Comparison of ENCODE assay signal across 8 mouse cellular contexts in genomic region chrX:159988002-159988960, GRCm38 (mm10). TPM values are rescaled to one million over a fixed set of nuclear protein-coding genes. Genes with fewer than 3 reads are reported as not detected.
DNase-seq lines count a peak whose midpoint lies in the region; ATAC-seq and TF ChIP-seq lines count a peak whose summit lies in the region.

Gene Map3k15, plus strand, starts transcription at chrX:159988433.

- peak; percentile 24 to 53 for DNase-seq in cerebellum, postnatal 25 days
- peak; percentile 28 to 46 for DNase-seq in gastrocnemius, adult 8-10 months (ENCODE audit: low spot score in 2 of 2)

- no peaks in the 10 kb centered on the region for H3K36me3 ChIP-seq in hindbrain, embryonic 16.5 days (ENCODE audit: control insufficient read depth, insufficient read depth, low read length)
- H3K36me3 ChIP-seq in limb, embryonic 12.5 days, result no peaks in the 10 kb centered on the region
- no peaks in the 10 kb centered on the region for H3K36me3 ChIP-seq in midbrain, embryonic 12.5 days
- H3K36me3 ChIP-seq in small intestine, adult 2 months (ENCODE audit: control insufficient read depth, insufficient read depth, low read length), result no peaks in the 10 kb centered on the region

- TF ChIP-seq CTCF in small intestine, adult 2 months (IDR thresholded peaks at IDR 0.05; ENCODE audit: extremely low read depth, insufficient read length, insufficient replicate concordance, low read depth, low read length), result peak; percentile 84

- peak within 1 kb of the TSS; percentile 81 for H3K4me2 ChIP-seq in hindbrain, embryonic 16.5 days (ENCODE audit: low read length)
- peak within 1 kb of the TSS; percentile 70 for H3K4me2 ChIP-seq in limb, embryonic 12.5 days
- H3K4me2 ChIP-seq in midbrain, embryonic 12.5 days (replicated peaks), result peak within 1 kb of the TSS; percentile 73

- peak; percentile 69 for ATAC-seq in activated CD4-positive, CD25-positive, alpha-beta regulatory T cell, adult 4 months
- peak; percentile 40; the same call in 1 of the 2 replicates for ATAC-seq in hindbrain, embryonic 16.5 days
- peak; percentile 47; the same call in 1 of the 2 replicates for ATAC-seq in limb, embryonic 12.5 days (ENCODE audit: insufficient number of reproducible peaks, insufficient read depth, low FRiP score, low TSS enrichment, low read depth)
- peak; percentile 76 for ATAC-seq in midbrain, embryonic 12.5 days (ENCODE audit: low FRiP score, low read depth)
- no peak for ATAC-seq in erythroid progenitor cell, adult 5-6 weeks (replicated peaks; ENCODE audit: low FRiP score, poor library complexity, severe bottlenecking)

- 21% methylated on average over 73 of the region's 108 CpGs for WGBS in hindbrain, embryonic 16.5 days
- WGBS in limb, embryonic 12.5 days, result 20% methylated on average over 55 of the region's 108 CpGs
- 32% methylated on average over 78 of the region's 108 CpGs for WGBS in midbrain, embryonic 12.5 days
- 30% methylated on average over 93 of the region's 108 CpGs for WGBS in small intestine, adult 2 months

- H3K9ac ChIP-seq in hindbrain, embryonic 16.5 days (ENCODE audit: low read depth, low read length), result peak within 1 kb of the TSS; percentile 58
- H3K9ac ChIP-seq in limb, embryonic 12.5 days (replicated peaks), result peak within 1 kb of the TSS; percentile 44; the same call in 1 of the 2 replicates
- peak within 1 kb of the TSS; percentile 24; the same call in 1 of the 2 replicates for H3K9ac ChIP-seq in midbrain, embryonic 12.5 days (replicated peaks)

- no peak within 1 kb of the TSS for H3K27ac ChIP-seq in hindbrain, embryonic 16.5 days (ENCODE audit: low read depth, low read length)
- no peak within 1 kb of the TSS for H3K27ac ChIP-seq in limb, embryonic 12.5 days
- no peak within 1 kb of the TSS for H3K27ac ChIP-seq in midbrain, embryonic 12.5 days (replicated peaks)
- no peak within 1 kb of the TSS for H3K27ac ChIP-seq in small intestine, adult 2 months (ENCODE audit: insufficient read depth, low read depth, low read length)

- H3K9me3 ChIP-seq in hindbrain, embryonic 16.5 days (ENCODE audit: control insufficient read depth, low read length), result no peaks in the 10 kb centered on the region
- no peaks in the 10 kb centered on the region for H3K9me3 ChIP-seq in limb, embryonic 12.5 days
- no peaks in the 10 kb centered on the region for H3K9me3 ChIP-seq in midbrain, embryonic 12.5 days

- no peaks in the 10 kb centered on the region for H3K4me1 ChIP-seq in hindbrain, embryonic 16.5 days (ENCODE audit: control insufficient read depth, insufficient read depth, low read depth, low read length)
- H3K4me1 ChIP-seq in limb, embryonic 12.5 days (replicated peaks), result no peaks in the 10 kb centered on the region
- no peaks in the 10 kb centered on the region for H3K4me1 ChIP-seq in midbrain, embryonic 12.5 days
- H3K4me1 ChIP-seq in small intestine, adult 2 months (ENCODE audit: control insufficient read depth, insufficient read depth, insufficient read length, low read length), result 0 out of 2 replicates have a peak, but pooled peaks cover 2% of the 10 kb centered on the region

- H3K27me3 ChIP-seq in hindbrain, embryonic 16.5 days (replicated peaks; ENCODE audit: control insufficient read depth, insufficient read depth, low read length), result peaks cover 8% of the 10 kb centered on the region
- peaks cover 58% of the 10 kb centered on the region for H3K27me3 ChIP-seq in limb, embryonic 12.5 days
- peaks cover 41% of the 10 kb centered on the region for H3K27me3 ChIP-seq in midbrain, embryonic 12.5 days
- peaks cover 4% of the 10 kb centered on the region; the same call in 1 of the 2 replicates for H3K27me3 ChIP-seq in small intestine, adult 2 months (ENCODE audit: control insufficient read depth, insufficient read depth, low read length)

- TF ChIP-seq POLR2A in small intestine, adult 2 months (IDR thresholded peaks at IDR 0.05; ENCODE audit: low read depth, low read length), result no peak

- peak within 1 kb of the TSS; percentile 49 for H3K4me3 ChIP-seq in hindbrain, embryonic 16.5 days (ENCODE audit: low read length)
- peak within 1 kb of the TSS; percentile 47 for H3K4me3 ChIP-seq in limb, embryonic 12.5 days (replicated peaks)
- peak within 1 kb of the TSS; percentile 49 for H3K4me3 ChIP-seq in midbrain, embryonic 12.5 days
- H3K4me3 ChIP-seq in small intestine, adult 2 months (ENCODE audit: low read depth, low read length), result peak within 1 kb of the TSS; percentile 62

RNA-seq across cellular contexts. Expression of gene Map3k15, which starts in this region (rescaled TPM):
- 1 to 10 TPM in 1 of 2 experiments, under 1 TPM in 1; 0.71 to 1.0 TPM for polyA plus RNA-seq in activated CD4-positive, CD25-positive, alpha-beta regulatory T cell, adult 4 months (2017; shearing (Covaris generic))
- total RNA-seq in gastrocnemius, adult 8-10 months (2022), result under 1 TPM; 0.29 to 0.53 (median 0.34) TPM
- 0.14 and 0.18 TPM in 2 replicates for polyA plus RNA-seq in hindbrain, embryonic 16.5 days (2015; fragmentation: Nextera tagmentation; extraction: Ambion mirVana)
- 0.19 and 0.22 TPM in 2 replicates for polyA plus RNA-seq in limb, embryonic 12.5 days (2016; fragmentation: Nextera tagmentation; extraction: Ambion mirVana)
- polyA plus RNA-seq in midbrain, embryonic 12.5 days (2016; fragmentation: Nextera tagmentation; extraction: Ambion mirVana), result 0.42 and 0.51 TPM in 2 replicates
- 0.11 and 0.35 TPM in 2 replicates for polyA plus RNA-seq in small intestine, adult 2 months (2012; rRNA removed)
- total RNA-seq in erythroid progenitor cell, adult 5-6 weeks (2015; ENCODE audit: low replicate concordance), result 1.1 and 1.7 TPM in 2 replicates
- 0.38 and 0.39 TPM in 2 replicates for total RNA-seq in erythroid progenitor cell, adult 5-6 weeks (2017; ENCODE audit: low replicate concordance)

Comparison
In these comparisons a context has a peak if more than half of its experiments do, and no peak if none do; other contexts are left out.
1. Peak in DNase-seq in gastrocnemius, adult 8-10 months; RNA of the gene not detected or under 1 TPM.
2. Peak in ATAC-seq, H3K4me3 ChIP-seq, H3K9ac ChIP-seq and H3K4me2 ChIP-seq in hindbrain, embryonic 16.5 days; RNA of the gene not detected or under 1 TPM.
3. Peak in ATAC-seq, H3K4me3 ChIP-seq, H3K9ac ChIP-seq and H3K4me2 ChIP-seq in limb, embryonic 12.5 days; RNA of the gene not detected or under 1 TPM.
4. Peak in ATAC-seq, H3K4me3 ChIP-seq, H3K9ac ChIP-seq and H3K4me2 ChIP-seq in midbrain, embryonic 12.5 days; RNA of the gene not detected or under 1 TPM.